Mouse (Mus musculus): ENCODE results near the gene Xbp1.

The Xbp1 gene

DNA sequence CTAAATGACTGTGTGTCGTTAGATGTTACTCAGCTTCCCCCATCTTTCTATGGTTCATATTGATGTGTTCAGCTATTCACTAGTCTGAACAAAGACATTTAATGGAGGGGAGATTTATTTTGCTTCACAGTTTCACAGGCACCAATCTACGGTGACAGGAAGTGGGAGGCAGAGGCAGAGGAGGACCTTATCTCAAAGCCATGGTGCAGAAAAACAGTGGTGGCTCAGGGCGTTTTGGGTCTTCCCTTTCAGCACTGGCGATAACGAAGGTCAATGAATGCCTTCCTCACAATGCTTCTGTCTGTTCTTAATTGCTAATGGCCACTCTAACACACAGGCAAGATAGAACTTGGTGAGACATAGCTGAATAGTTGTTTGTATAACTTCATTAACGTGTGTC, 54.6 kb downstream of the Xbp1 start:
- DNase-seq, result no peak
